Mouse (Mus musculus): ENCODE measurements at regions not wholly inside any gene's neighbourhood (a gene's known extent, or its start where the extent isn't known, plus 50 kb on each side); places are given as distances from the start of the nearest gene placed in this dataset.

DNA sequence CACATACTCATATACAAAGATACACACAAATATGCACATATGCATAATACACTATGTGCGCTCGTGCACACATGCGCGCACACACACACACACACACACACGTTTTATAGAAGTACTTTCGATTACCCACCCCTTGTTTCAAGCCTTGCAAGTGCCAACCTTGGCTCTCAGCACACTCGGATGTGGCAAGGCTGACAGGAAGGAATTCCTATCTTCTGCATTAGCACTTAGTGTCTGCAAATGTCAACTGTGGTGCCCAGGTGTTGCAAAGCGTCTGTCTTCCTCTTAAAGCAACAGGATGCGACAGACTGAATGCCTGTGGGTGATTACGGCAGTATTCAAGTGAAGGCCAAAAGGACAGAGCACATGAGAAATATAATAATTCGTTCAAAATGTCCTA lies 233.3 kb downstream of the Sox4 start:
- TF ChIP-seq GATA1 (IDR thresholded peaks at IDR 0.05; ENCODE audit: low read length) (no peak), TAL1 (IDR thresholded peaks at IDR 0.05; ENCODE audit: low read length) (no peak)

All from erythroblast, embryonic 14.5 days (primary cell).